Mouse (Mus musculus) heart, postnatal 10 days (tissue): Measurements from ENCODE around the gene Casp8. TPM values are rescaled to one million over a fixed set of nuclear protein-coding genes. Genes with fewer than 3 reads are reported as not detected.
"Not testable (repeated sequence)": the region's sequence is repeated elsewhere in the genome, so short reads cannot be mapped to it uniquely, and the experiment has no call there.

Experiments used
- DNase-seq, 2 experiments: peaks; one replicate each; pipeline ENCODE4 v3.0.0; 2021
- intact Hi-C: fragments of 180-260 bp; cut with DNase I; formaldehyde crosslinking; loops from one replicate; pipeline ENCODE4 v1.15.1; 2025
- total RNA-seq, 2 experiments: library from RNA; stranded (reverse); gene quantifications; 2 replicates each; pipeline ENCODE4 v1.2.3; 2021

The Casp8 gene
- total RNA-seq, 2 experiments from 2014 or later = 12.6 to 16.3 TPM

DNA sequence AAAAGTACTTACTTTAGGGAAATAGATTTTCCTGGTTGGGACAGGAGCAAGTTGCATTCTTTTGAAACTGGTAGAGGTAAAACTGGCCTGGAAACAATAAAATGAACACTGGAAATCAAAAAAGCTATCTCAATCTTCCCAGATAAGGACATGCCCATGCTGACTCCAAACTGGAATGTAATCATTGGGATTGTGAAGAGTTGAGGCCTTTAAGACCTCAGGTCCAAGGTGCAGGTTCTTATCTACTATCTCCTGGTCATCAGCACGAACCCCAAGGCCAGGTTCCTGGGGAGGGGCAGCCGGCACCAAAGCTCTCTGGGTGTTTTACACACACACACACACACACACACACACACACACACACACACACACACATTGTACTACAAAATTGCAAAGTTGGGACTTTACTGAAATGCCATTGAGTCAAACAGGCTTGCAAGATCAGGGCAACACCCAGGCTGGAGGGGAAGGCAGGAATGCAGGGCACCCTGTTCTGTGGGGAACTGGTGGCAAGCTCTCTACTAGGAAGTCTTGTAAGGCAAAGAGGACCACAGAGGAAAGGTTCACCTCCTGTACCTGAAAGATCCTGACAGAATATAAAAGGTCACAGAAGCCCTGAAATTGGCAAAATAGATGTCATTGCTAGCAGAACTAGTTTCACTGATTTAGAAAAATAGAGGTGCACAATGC, 96.5 kb downstream of the Casp8 start:
- DNase-seq, intact Hi-C loops: not testable (repeated sequence)

DNA sequence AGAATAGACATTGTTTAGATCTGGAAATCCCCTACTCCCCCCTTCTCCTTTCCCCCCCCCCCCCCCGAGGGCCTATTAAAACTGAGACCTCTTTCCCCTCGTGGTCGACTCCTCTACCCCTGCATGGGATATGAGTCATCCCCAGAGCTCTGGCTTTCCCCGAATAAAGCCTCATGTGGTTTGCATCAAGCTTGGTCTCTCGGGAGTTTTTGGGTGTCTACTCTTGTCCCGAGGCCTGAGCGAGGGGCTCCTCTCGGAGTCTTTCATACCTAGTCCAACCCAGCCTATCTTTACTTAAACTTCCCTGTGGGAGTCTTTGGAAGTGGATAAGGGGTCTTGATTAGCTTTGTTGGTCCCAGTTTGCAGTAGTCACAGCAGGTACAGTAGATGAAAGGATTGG, 97.2 kb downstream of the Casp8 start:
- DNase-seq, intact Hi-C loops: not testable (repeated sequence)

Other genes starting within 250 kb of the Casp8 start
- gene Fam126b, start 209.1 kb upstream of the Casp8 start, total RNA-seq = 10 to 100 TPM; 12.5 to 15.7 TPM
- gene Ndufb3, start 209.0 kb upstream of the Casp8 start, total RNA-seq = 100 to 1,000 TPM; 233 to 237 TPM
- under 1 TPM in 1 of 2 experiments, not detected in 1; 0.60 TPM for gene Als2cr12, start 99.4 kb upstream of the Casp8 start, total RNA-seq
- gene Cflar, start 83.9 kb upstream of the Casp8 start, total RNA-seq = 10 to 100 TPM; 65.7 to 68.1 TPM
- gene Trak2, start 178.1 kb downstream of the Casp8 start, total RNA-seq = 100 to 1,000 TPM; 155 to 161 TPM
- 10 to 100 TPM; 39.6 to 40.7 TPM for gene Stradb, start 178.1 kb downstream of the Casp8 start, total RNA-seq